Mouse (Mus musculus) liver, embryonic 14.5 days (tissue): Measurements from ENCODE around the gene Olr1.

Experiments
- CTCF ChIP-seq: IDR thresholded peaks from 2 replicates; pipeline ENCODE4 v1.5.1; 2016; ENCODE audit warnings: antibody characterized with exemption, low read depth, control low read depth
- EP300 ChIP-seq: IDR thresholded peaks from 2 replicates; pipeline ENCODE4 v1.6.1; 2016; ENCODE audit warnings: antibody characterized with exemption, low read depth

DNA sequence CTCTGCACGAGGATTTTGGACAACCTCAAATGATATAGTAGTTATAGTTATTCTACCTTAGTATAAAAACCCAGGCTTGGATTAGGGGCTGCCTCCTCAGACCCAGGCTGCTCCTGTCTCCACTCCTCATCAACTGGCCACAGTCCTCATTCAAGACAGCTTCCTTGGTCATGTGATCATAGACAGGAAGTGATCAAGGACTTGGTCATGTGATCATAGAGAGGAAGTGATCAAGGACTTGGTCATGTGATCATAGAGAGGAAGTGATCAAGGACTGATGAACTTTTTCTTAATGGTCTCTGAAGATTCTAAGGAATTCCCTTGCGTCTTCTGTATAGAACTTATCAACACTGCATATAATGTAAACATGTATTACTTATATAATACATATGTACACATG is 40.3 kb upstream of the Olr1 start:
- TF ChIP-seq CTCF (no peak), EP300 (no peak)
